Mouse (Mus musculus) C2C12 (cell line): ENCODE data around the gene E330021D16Rik. TPM values are rescaled to one million over a fixed set of nuclear protein-coding genes. Genes with fewer than 3 reads are reported as not detected.

Source experiments
- H3K27me3 ChIP-seq: one replicate; pipeline ENCODE4 v1.6.1; 2011; ENCODE audit not compliant: control insufficient read depth, insufficient read depth, insufficient read length
- H3K36me3 ChIP-seq: one replicate; pipeline ENCODE4 v1.6.1; 2011; ENCODE audit not compliant: control insufficient read depth, insufficient read depth
- H3K4me3 ChIP-seq: one replicate; pipeline ENCODE4 v1.5.1; 2011; ENCODE audit warnings: mild to moderate bottlenecking, control low read depth; ENCODE audit not compliant: poor library complexity, insufficient read depth, severe bottlenecking
- H3K79me2 ChIP-seq: one replicate; pipeline ENCODE4 v1.6.1; 2011; ENCODE audit not compliant: control insufficient read depth, insufficient read depth
- H3K79me3 ChIP-seq: one replicate; pipeline ENCODE4 v1.6.1; 2011; ENCODE audit warnings: low read depth, control low read depth
- H3ac ChIP-seq: one replicate; pipeline ENCODE3; 2011; ENCODE audit warnings: low read depth; ENCODE audit not compliant: control insufficient read depth, insufficient read length
- CEBPB ChIP-seq: IDR thresholded peaks from one replicate; pipeline ENCODE4 v1.6.1; 2011; ENCODE audit warnings: low read depth, mild to moderate bottlenecking, control low read depth, moderate library complexity
- CTCF ChIP-seq: IDR thresholded peaks from one replicate; pipeline ENCODE4 v1.5.1; 2011; ENCODE audit not compliant: control insufficient read depth, insufficient read depth, insufficient read length
- FOSL1 ChIP-seq: IDR thresholded peaks from one replicate; pipeline ENCODE4 v1.8.0; 2011; ENCODE audit warnings: mild to moderate bottlenecking, low read length; ENCODE audit not compliant: poor library complexity, insufficient read depth, severe bottlenecking
- MAX ChIP-seq: IDR thresholded peaks from one replicate; pipeline ENCODE4 v1.6.1; 2011; ENCODE audit warnings: mild to moderate bottlenecking, control low read depth
- MYOD1 ChIP-seq: IDR thresholded peaks from one replicate; pipeline ENCODE4 v1.6.1; 2011; ENCODE audit warnings: low read depth; ENCODE audit not compliant: control insufficient read depth, insufficient read length
- MYOG ChIP-seq: IDR thresholded peaks from one replicate; pipeline ENCODE4 v1.6.1; 2011; ENCODE audit not compliant: control insufficient read depth, insufficient read length; ENCODE audit errors: extremely low read depth
- USF1 ChIP-seq: IDR thresholded peaks from one replicate; pipeline ENCODE4 v1.6.1; 2011; ENCODE audit warnings: low read depth, mild to moderate bottlenecking, control low read depth, moderate library complexity
- polyA plus RNA-seq: library from polyadenylated mRNA; unstranded; fragments of >200 nt; fragmentation: generic; extraction: Trizol; gene quantifications from one replicate; pipeline ENCODE4 v1.2.1, GENCODE M21; 2012; ENCODE audit warnings: missing spikeins

E330021D16Rik gene
- polyA plus RNA-seq, 1 experiment: not detected

DNA sequence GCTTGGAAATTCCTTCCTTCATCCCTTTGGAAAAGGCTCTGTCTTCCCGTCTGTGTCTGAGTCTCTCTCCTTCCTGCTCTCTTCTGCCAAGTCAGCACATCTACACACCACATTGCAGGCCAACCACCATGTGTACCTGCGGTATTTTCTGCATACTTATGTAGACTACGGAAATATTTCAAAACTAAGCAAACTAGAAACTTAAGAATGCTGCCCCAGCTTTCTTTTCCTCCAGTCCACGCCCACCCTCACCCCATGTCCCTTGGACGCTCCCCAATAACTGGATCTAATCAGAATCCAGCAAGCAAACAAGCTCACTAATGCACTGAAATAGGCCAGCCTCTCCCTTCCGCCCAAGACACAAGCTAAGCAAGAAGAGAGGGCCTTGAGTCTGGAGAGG is 11.9 kb upstream of the E330021D16Rik start:
- Histone ChIP-seq H3K27me3 (no peaks in the 10 kb centered on the region), H3K79me3 (no peaks in the 10 kb centered on the region)
- no peak for TF ChIP-seq MYOG
- no peak for TF ChIP-seq MAX
- no peak for TF ChIP-seq USF1
- no peak for TF ChIP-seq CEBPB
- TF ChIP-seq MYOD1: no peak
- TF ChIP-seq CTCF: no peak
- TF ChIP-seq FOSL1: no peak

DNA sequence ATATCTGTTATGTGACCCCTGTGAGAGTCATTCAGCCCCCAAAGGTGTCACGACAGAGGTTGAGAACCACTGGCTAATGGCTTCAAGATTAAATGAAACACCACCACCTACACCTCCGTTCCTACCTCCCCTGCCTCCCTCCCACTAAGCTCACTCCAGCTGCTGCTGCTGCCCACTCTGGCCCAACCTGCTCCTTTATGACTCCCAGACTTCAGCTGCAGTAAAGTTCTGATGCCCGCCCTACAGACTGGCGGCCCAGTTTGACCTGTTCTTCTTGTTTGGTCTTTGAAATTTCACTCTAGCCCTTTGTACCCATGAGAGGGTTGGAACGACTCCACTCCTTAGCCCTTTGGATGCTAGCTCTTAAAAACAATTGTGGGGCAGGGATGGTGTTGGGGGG is 10.6 kb upstream of the E330021D16Rik start:
- Histone ChIP-seq H3K36me3 (no peaks in the 10 kb centered on the region), H3K27me3 (no peaks in the 10 kb centered on the region), H3K79me2 (no peaks in the 10 kb centered on the region), H3ac (no peak overlapping the region), H3K4me3 (no peak overlapping the region), H3K79me3 (no peaks in the 10 kb centered on the region)
- TF ChIP-seq FOSL1: no peak
- TF ChIP-seq MYOD1: no peak
- TF ChIP-seq CEBPB: no peak
- TF ChIP-seq USF1: no peak

More for the DNA sequence above, 11.9 kb upstream of the E330021D16Rik start:
- no peaks in the 10 kb centered on the region for H3K79me2 ChIP-seq
- H3ac ChIP-seq: no peak overlapping the region
- H3K36me3 ChIP-seq: no peaks in the 10 kb centered on the region
- H3K4me3 ChIP-seq: no peak overlapping the region

DNA sequence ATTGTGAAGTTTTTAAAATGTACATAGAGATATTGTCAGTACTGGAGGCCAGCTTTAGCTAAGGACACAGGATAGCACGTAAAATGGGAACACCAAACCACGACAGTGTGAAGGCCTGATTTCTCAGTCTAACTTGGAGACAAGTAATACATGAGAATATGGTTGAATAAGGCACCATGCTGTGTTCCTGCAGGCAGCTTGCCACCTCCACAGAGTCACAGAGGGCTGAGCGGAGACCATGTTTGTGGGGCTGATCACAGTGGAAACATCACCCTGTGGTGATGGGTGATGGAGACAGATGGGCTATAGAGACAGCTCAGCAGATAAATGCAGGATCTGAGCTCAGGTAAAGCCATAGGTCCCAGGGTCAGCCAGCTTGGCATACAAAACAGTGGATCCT is 8.8 kb upstream of the E330021D16Rik start:
- Histone ChIP-seq H3ac (no peak overlapping the region), H3K79me3 (no peaks in the 10 kb centered on the region), H3K36me3 (no peaks in the 10 kb centered on the region), H3K27me3 (no peaks in the 10 kb centered on the region), H3K79me2 (no peaks in the 10 kb centered on the region), H3K4me3 (no peak overlapping the region)
- no peak for TF ChIP-seq CEBPB

DNA sequence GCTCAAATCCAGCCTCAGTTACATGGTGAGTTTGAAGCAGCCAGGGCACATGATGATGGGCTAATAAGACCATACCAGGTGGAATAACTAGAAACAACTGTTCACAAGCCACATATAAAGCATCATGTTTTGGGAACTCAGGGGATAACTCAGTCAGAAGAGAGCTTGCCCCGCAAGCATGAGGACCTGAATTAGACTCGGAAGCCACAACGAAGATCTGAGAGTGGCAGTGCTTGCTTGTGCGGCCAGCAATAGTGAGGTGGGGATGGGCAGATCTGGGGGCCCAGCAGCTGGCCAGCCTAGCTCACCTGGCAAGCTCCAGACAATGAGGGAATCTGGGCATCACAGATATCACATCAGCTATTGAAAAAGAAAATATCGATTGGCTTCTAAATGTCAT is 7.8 kb upstream of the E330021D16Rik start:
- Histone ChIP-seq H3K4me3 (no peak overlapping the region), H3K79me2 (no peaks in the 10 kb centered on the region), H3K79me3 (no peaks in the 10 kb centered on the region), H3K27me3 (no peaks in the 10 kb centered on the region), H3ac (no peak overlapping the region), H3K36me3 (no peaks in the 10 kb centered on the region)
- no peak for TF ChIP-seq CEBPB
- TF ChIP-seq MAX: no peak
- no peak for TF ChIP-seq USF1
- no peak for TF ChIP-seq MYOD1
- TF ChIP-seq MYOG: no peak

DNA sequence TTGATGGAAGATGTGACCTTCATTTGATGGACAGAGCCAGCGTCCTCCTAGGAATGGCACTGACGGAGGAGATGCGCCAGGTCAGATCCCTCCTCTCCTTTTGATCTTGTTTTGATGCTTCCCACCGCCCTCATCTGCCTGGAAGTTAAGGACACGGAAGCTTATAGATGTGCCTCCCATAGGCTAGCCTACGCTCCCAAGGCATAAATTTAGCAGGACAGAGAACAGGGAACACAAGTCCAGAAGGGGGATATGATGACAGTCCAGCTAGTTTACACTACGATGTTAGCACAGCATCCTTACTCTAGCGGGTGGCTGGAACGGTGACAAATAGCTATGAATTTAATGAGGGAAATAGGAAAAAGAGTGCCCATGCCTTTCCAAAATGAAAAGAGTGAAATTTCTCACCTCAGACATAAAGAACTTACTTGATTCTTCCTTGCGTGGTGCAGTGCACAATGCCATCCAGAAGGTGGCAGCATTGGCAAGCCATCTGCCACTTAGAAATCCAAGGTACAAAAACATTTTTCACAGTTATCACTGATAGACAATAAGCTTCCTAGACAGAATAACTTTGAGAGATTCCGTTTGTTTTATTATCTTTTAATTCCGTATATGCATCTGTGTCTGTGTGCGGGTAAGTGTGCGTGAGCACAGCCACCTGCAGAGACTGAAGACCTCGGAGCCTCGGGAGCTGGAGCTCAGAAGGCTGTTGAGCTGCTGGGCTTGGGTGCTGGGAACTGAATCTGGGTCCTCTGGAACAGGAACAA is 6.9 kb upstream of the E330021D16Rik start:
- H3ac ChIP-seq: no peak overlapping the region
- TF ChIP-seq MYOG (no peak), CTCF (no peak), MYOD1 (no peak), CEBPB (no peak), FOSL1 (no peak), MAX (no peak), USF1 (no peak)

DNA sequence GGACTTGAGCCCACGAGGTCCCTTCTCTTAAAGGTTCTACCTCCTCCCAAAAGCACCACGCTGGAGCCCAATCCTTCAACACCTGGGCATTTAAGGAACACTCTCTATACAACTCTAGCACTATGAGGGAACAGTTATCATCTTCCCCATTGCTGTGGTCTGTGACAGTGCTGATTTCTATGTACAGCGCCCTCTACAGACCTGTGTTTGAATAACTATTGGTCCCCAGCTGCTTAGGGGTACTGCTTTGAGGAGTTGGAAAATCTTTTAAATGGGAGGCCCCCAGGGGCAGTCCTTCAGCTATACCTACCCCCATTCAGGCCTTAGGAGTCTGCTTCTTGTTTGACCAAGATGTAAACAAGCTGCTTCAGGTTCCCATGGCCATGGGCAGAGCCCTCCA is 5.7 kb upstream of the E330021D16Rik start:
- no peak overlapping the region for H3ac ChIP-seq
- H3K79me3 ChIP-seq: no peaks in the 10 kb centered on the region
- no peaks in the 10 kb centered on the region for H3K27me3 ChIP-seq
- no peak overlapping the region for H3K4me3 ChIP-seq
- no peaks in the 10 kb centered on the region for H3K79me2 ChIP-seq
- no peaks in the 10 kb centered on the region for H3K36me3 ChIP-seq
- no peak for TF ChIP-seq MYOG
- TF ChIP-seq MAX: no peak
- no peak for TF ChIP-seq FOSL1

More for the DNA sequence above, 6.9 kb upstream of the E330021D16Rik start:
- H3K36me3 ChIP-seq: no peaks in the 10 kb centered on the region
- H3K79me3 ChIP-seq: no peaks in the 10 kb centered on the region
- H3K27me3 ChIP-seq: no peaks in the 10 kb centered on the region
- no peak overlapping the region for H3K4me3 ChIP-seq
- no peaks in the 10 kb centered on the region for H3K79me2 ChIP-seq
